In genomic region chr12:99646556-99647354, GRCm38 (mm10) we compare ENCODE assay signal across 11 mouse cellular contexts.
DNase-seq lines count a peak whose midpoint lies in the region; ATAC-seq lines count a peak whose summit lies in the region.
"Had no signal": no experiment of that assay in that cellular context is flagged by ENCODE, and none has a peak within 500 bp of the region (broad histone marks: within the 10 kb centered on the region; RNA-seq: fewer than 3 reads in every experiment).

No protein-coding gene starts in this region.

- ATAC-seq in hindbrain, embryonic 16.5 days, result no peak

- H3K4me2 ChIP-seq in hindbrain, embryonic 16.5 days (ENCODE audit: low read length), result no peak overlapping the region

- H3K36me3 ChIP-seq in hindbrain, embryonic 16.5 days (ENCODE audit: control insufficient read depth, insufficient read depth, low read length), result no peaks in the 10 kb centered on the region
- H3K36me3 ChIP-seq: forebrain, embryonic 10.5 days; G1E had no signal

- H3K9me3 ChIP-seq in hindbrain, embryonic 16.5 days (ENCODE audit: control insufficient read depth, low read length), result peaks cover 6% of the 10 kb centered on the region; the same call in 1 of the 2 replicates

- H3K4me1 ChIP-seq in hindbrain, embryonic 16.5 days (ENCODE audit: control insufficient read depth, insufficient read depth, low read depth, low read length), result no peaks in the 10 kb centered on the region
- H3K4me1 ChIP-seq: forebrain, embryonic 10.5 days had no signal

- WGBS in hindbrain, embryonic 16.5 days, result 90% methylated on average over 11 of the region's 11 CpGs

- no peak overlapping the region for H3K4me3 ChIP-seq in hindbrain, embryonic 16.5 days (ENCODE audit: low read length)
- H3K4me3 ChIP-seq: forebrain, embryonic 10.5 days; heart, adult 2 months had no signal

- no peak overlapping the region for H3K9ac ChIP-seq in hindbrain, embryonic 16.5 days (ENCODE audit: low read depth, low read length)

- H3K27ac ChIP-seq in hindbrain, embryonic 16.5 days (ENCODE audit: low read depth, low read length), result no peak overlapping the region
- H3K27ac ChIP-seq: forebrain, embryonic 10.5 days; heart, adult 2 months had no signal

- H3K27me3 ChIP-seq in hindbrain, embryonic 16.5 days (replicated peaks; ENCODE audit: control insufficient read depth, insufficient read depth, low read length), result no peaks in the 10 kb centered on the region

- peak; percentile 58 for DNase-seq in layer of hippocampus, adult 11-12 months (ENCODE audit: low spot score)
- no peak for DNase-seq in layer of hippocampus, postnatal 14 days (ENCODE audit: low spot score in 2 of 2)
- peak; percentile 8 for DNase-seq in T-cell, adult 2 months (ENCODE audit: low spot score)
- peak; percentile 84 for DNase-seq in lung, postnatal 36 days
- peak; percentile 62 for DNase-seq in thymus, postnatal 0 days (ENCODE audit: low spot score)
- DNase-seq in adrenal gland, adult 8-10 months, result no peak
- no peak for DNase-seq in adrenal gland, postnatal 10 days

Comparison
In these comparisons a context has a peak if more than half of its experiments do, and no peak if none do; other contexts are left out.
1. DNase-seq: peak in layer of hippocampus, adult 11-12 months (single experiment), T-cell, adult 2 months (single experiment), lung, postnatal 36 days (single experiment) and thymus, postnatal 0 days (single experiment); none in layer of hippocampus, postnatal 14 days (0 of 2), adrenal gland, adult 8-10 months (single experiment) and adrenal gland, postnatal 10 days (single experiment).